22 mouse cellular contexts compared by ENCODE assay signal in genomic region chr16:27783978-27784377, GRCm38 (mm10).
A peak's percentile ranks its signal among the peaks of the same experiment; 100 is the strongest.
DNase-seq lines count a peak whose midpoint lies in the region; ATAC-seq and TF ChIP-seq lines count a peak whose summit lies in the region.
"Had no signal": no experiment of that assay in that cellular context is flagged by ENCODE, and none has a peak within 500 bp of the region (broad histone marks: within the 10 kb centered on the region; RNA-seq: fewer than 3 reads in every experiment).

No protein-coding gene starts in this region.

- no peaks in the 10 kb centered on the region for H3K27me3 ChIP-seq in hindbrain, postnatal 0 days (ENCODE audit: insufficient read depth, low read length)
- no peaks in the 10 kb centered on the region for H3K27me3 ChIP-seq in hindbrain, embryonic 16.5 days (replicated peaks; ENCODE audit: control insufficient read depth, insufficient read depth, low read length)
- no peaks in the 10 kb centered on the region for H3K27me3 ChIP-seq in heart, embryonic 10.5 days (ENCODE audit: insufficient read depth, poor library complexity, severe bottlenecking)
- H3K27me3 ChIP-seq: embryonic facial prominence, embryonic 12.5 days; embryonic facial prominence, embryonic 15.5 days; hindbrain, embryonic 13.5 days had no signal

- no peak for TF ChIP-seq POLR2A in brain, embryonic 14.5 days (IDR thresholded peaks at IDR 0.05; ENCODE audit: borderline replicate concordance, extremely low read depth, insufficient read depth, insufficient read length, poor library complexity, severe bottlenecking)

- H3K4me3 ChIP-seq in hindbrain, postnatal 0 days (ENCODE audit: low read length) = no peak overlapping the region
- no peak overlapping the region for H3K4me3 ChIP-seq in hindbrain, embryonic 16.5 days (ENCODE audit: low read length)
- H3K4me3 ChIP-seq in heart, embryonic 10.5 days = no peak overlapping the region
- H3K4me3 ChIP-seq: embryonic facial prominence, embryonic 12.5 days; embryonic facial prominence, embryonic 15.5 days; heart, adult 2 months; hindbrain, embryonic 10.5 days; hindbrain, embryonic 13.5 days had no signal

- no peak overlapping the region for H3K27ac ChIP-seq in hindbrain, postnatal 0 days
- no peak overlapping the region for H3K27ac ChIP-seq in hindbrain, embryonic 16.5 days (ENCODE audit: low read depth, low read length)
- H3K27ac ChIP-seq in heart, embryonic 10.5 days = no peak overlapping the region
- H3K27ac ChIP-seq: embryonic facial prominence, embryonic 12.5 days; embryonic facial prominence, embryonic 15.5 days; heart, adult 2 months; hindbrain, embryonic 10.5 days; hindbrain, embryonic 13.5 days had no signal

- no peaks in the 10 kb centered on the region for H3K36me3 ChIP-seq in hindbrain, postnatal 0 days (ENCODE audit: insufficient read depth, low read length)
- H3K36me3 ChIP-seq in hindbrain, embryonic 16.5 days (ENCODE audit: control insufficient read depth, insufficient read depth, low read length) = no peaks in the 10 kb centered on the region
- no peaks in the 10 kb centered on the region for H3K36me3 ChIP-seq in heart, embryonic 10.5 days
- H3K36me3 ChIP-seq: embryonic facial prominence, embryonic 12.5 days; embryonic facial prominence, embryonic 15.5 days; hindbrain, embryonic 10.5 days; hindbrain, embryonic 13.5 days had no signal

- no peaks in the 10 kb centered on the region for H3K9me3 ChIP-seq in hindbrain, postnatal 0 days (ENCODE audit: low read length)
- no peaks in the 10 kb centered on the region for H3K9me3 ChIP-seq in hindbrain, embryonic 16.5 days (ENCODE audit: control insufficient read depth, low read length)
- H3K9me3 ChIP-seq in heart, embryonic 10.5 days = no peaks in the 10 kb centered on the region
- H3K9me3 ChIP-seq: embryonic facial prominence, embryonic 12.5 days; embryonic facial prominence, embryonic 15.5 days; hindbrain, embryonic 10.5 days; hindbrain, embryonic 13.5 days had no signal

- H3K4me2 ChIP-seq in hindbrain, postnatal 0 days (ENCODE audit: low read depth, low read length) = no peak overlapping the region
- H3K4me2 ChIP-seq in hindbrain, embryonic 16.5 days (ENCODE audit: low read length) = no peak overlapping the region
- H3K4me2 ChIP-seq: embryonic facial prominence, embryonic 12.5 days; embryonic facial prominence, embryonic 15.5 days; heart, embryonic 11.5 days; hindbrain, embryonic 13.5 days had no signal

- TF ChIP-seq CTCF in hindbrain, postnatal 0 days (IDR thresholded peaks at IDR 0.05; ENCODE audit: low read depth) = no peak
- no peak for TF ChIP-seq CTCF in brain, embryonic 14.5 days (IDR thresholded peaks at IDR 0.05; ENCODE audit: borderline replicate concordance, extremely low read depth, insufficient read depth, insufficient read length)

- no peak for ATAC-seq in hindbrain, postnatal 0 days
- ATAC-seq in hindbrain, embryonic 16.5 days = no peak
- ATAC-seq: CD4-positive, CD25-positive, alpha-beta regulatory T cell, adult 4 months; forebrain, embryonic 14.5 days; forebrain, postnatal 0 days; intestine, postnatal 0 days had no signal

- H3K4me1 ChIP-seq in hindbrain, postnatal 0 days (ENCODE audit: insufficient read depth, low read length) = no peaks in the 10 kb centered on the region
- H3K4me1 ChIP-seq in hindbrain, embryonic 16.5 days (ENCODE audit: control insufficient read depth, insufficient read depth, low read depth, low read length) = no peaks in the 10 kb centered on the region
- no peaks in the 10 kb centered on the region for H3K4me1 ChIP-seq in heart, embryonic 10.5 days
- H3K4me1 ChIP-seq: embryonic facial prominence, embryonic 12.5 days; embryonic facial prominence, embryonic 15.5 days; hindbrain, embryonic 10.5 days; hindbrain, embryonic 13.5 days had no signal

- no peak overlapping the region for H3K9ac ChIP-seq in hindbrain, postnatal 0 days (replicated peaks; ENCODE audit: low read length)
- no peak overlapping the region for H3K9ac ChIP-seq in hindbrain, embryonic 16.5 days (ENCODE audit: low read depth, low read length)
- H3K9ac ChIP-seq: embryonic facial prominence, embryonic 12.5 days; embryonic facial prominence, embryonic 15.5 days; forebrain, postnatal 0 days; hindbrain, embryonic 13.5 days had no signal

- WGBS in hindbrain, postnatal 0 days = 52% methylated on average over 1 of the region's 1 CpGs
- WGBS in hindbrain, embryonic 16.5 days = 51% methylated on average over 1 of the region's 1 CpGs
- 77% methylated on average over 1 of the region's 1 CpGs for WGBS in heart, embryonic 10.5 days

- peak; percentile 9 for DNase-seq in hindbrain, postnatal 0 days (ENCODE audit: low spot score)
- peak; percentile 19 for DNase-seq in brain, embryonic 14.5 days (ENCODE audit: low read depth)
- peak; percentile 9 for DNase-seq in cerebellum, adult 8-10 months
- DNase-seq in cerebellum, postnatal 10 days = peak; percentile 10 to 28
- no peak for DNase-seq in lung, postnatal 4 days
- no peak for DNase-seq in heart, embryonic 10.5 days (ENCODE audit: low spot score)
- no peak for DNase-seq in frontal cortex, postnatal 36 days (ENCODE audit: low spot score in 2 of 2)
- DNase-seq: adrenal gland, adult 2 months; adrenal gland, postnatal 14 days; forebrain, postnatal 0 days; gastrocnemius, postnatal 36 days; heart, adult 2 months; kidney, adult 2 months had no signal

Comparison
In these comparisons a context has a peak if more than half of its experiments do, and no peak if none do; other contexts are left out.
1. DNase-seq: peak in hindbrain, postnatal 0 days (single experiment), brain, embryonic 14.5 days (single experiment), cerebellum, adult 8-10 months (single experiment) and cerebellum, postnatal 10 days (2 of 2); none in lung, postnatal 4 days (0 of 2), heart, embryonic 10.5 days (single experiment) and frontal cortex, postnatal 36 days (0 of 2).